Mouse (Mus musculus): ENCODE measurements at regions not wholly inside any gene's neighbourhood (a gene's known extent, or its start where the extent isn't known, plus 50 kb on each side); places are given as distances from the start of the nearest gene placed in this dataset.

GRCm38 (mm10) chr12:113366394-113366793, 122.9 kb upstream of the Adam6b start:
- no peaks in the 10 kb centered on the region for H3K36me3 ChIP-seq (ENCODE audit: insufficient read depth, low read length)
- H3K27me3 ChIP-seq (ENCODE audit: insufficient read depth, low read length), result no peaks in the 10 kb centered on the region
- 67% methylated on average over 1 of the region's 1 CpGs for WGBS
- H3K9ac ChIP-seq (replicated peaks; ENCODE audit: low read length), result no peak overlapping the region
- H3K27ac ChIP-seq, result no peak overlapping the region
- no peaks in the 10 kb centered on the region for H3K4me1 ChIP-seq (ENCODE audit: insufficient read depth, low read length)
- DNase-seq (ENCODE audit: low spot score) (no peak), ATAC-seq (no peak)
- H3K4me2 ChIP-seq (ENCODE audit: low read depth, low read length), result no peak overlapping the region
- H3K4me3 ChIP-seq (ENCODE audit: low read length), result no peak overlapping the region
- TF ChIP-seq CTCF (IDR thresholded peaks at IDR 0.05; ENCODE audit: low read depth), result no peak
- H3K9me3 ChIP-seq (ENCODE audit: low read length), result no peaks in the 10 kb centered on the region; the same call in 1 of the 2 replicates

GRCm38 (mm10) chr12:113401578-113402113, 87.7 kb upstream of the Adam6b start:
- DNase-seq (ENCODE audit: low spot score), result no peak
- H3K4me1 ChIP-seq (ENCODE audit: insufficient read depth, low read length), result no peaks in the 10 kb centered on the region
- no peaks in the 10 kb centered on the region for H3K27me3 ChIP-seq (ENCODE audit: insufficient read depth, low read length)
- no peaks in the 10 kb centered on the region for H3K36me3 ChIP-seq (ENCODE audit: insufficient read depth, low read length)
- H3K9ac ChIP-seq (replicated peaks; ENCODE audit: low read length), result no peak overlapping the region
- H3K27ac ChIP-seq, result no peak overlapping the region
- no peak overlapping the region for H3K4me2 ChIP-seq (ENCODE audit: low read depth, low read length)
- TF ChIP-seq CTCF (IDR thresholded peaks at IDR 0.05; ENCODE audit: low read depth), result no peak
- no peak overlapping the region for H3K4me3 ChIP-seq (ENCODE audit: low read length)
- H3K9me3 ChIP-seq (ENCODE audit: low read length), result peaks cover 4% of the 10 kb centered on the region; the same call in 1 of the 2 replicates
- no peak for ATAC-seq

DNA sequence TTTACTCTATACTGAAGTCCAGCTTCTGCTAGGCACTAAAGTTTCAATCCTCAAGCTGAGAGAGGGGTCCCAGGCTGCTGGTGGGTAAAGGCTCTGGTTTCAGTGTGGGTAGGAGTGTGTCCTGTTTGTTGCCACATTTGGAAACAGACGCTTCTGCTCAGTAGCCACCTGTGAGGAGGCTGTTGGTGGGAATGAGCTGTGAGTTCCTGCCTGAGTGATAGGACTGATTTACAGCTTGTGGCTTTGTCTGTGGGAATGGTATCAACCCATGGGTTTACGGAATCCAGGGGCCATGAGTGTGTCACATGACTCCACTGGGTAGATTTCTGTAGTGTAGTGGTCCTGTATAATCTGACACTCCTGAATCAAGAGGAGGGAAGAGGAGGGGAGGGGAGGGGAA, 86.5 kb upstream of the Adam6b start:
- 75% methylated on average over 2 of the region's 2 CpGs for WGBS
- ATAC-seq, result no peak

GRCm38 (mm10) chr12:113411113-113411512, 78.2 kb upstream of the Adam6b start:
- DNase-seq (ENCODE audit: low spot score) (no peak), ATAC-seq (no peak)
- 86% methylated on average over 5 of the region's 5 CpGs for WGBS
- TF ChIP-seq CTCF (IDR thresholded peaks at IDR 0.05; ENCODE audit: low read depth), result no peak
- no peaks in the 10 kb centered on the region for H3K4me1 ChIP-seq (ENCODE audit: insufficient read depth, low read length)
- no peak overlapping the region for H3K4me3 ChIP-seq (ENCODE audit: low read length)
- H3K9ac ChIP-seq (replicated peaks; ENCODE audit: low read length), result no peak overlapping the region
- H3K27me3 ChIP-seq (ENCODE audit: insufficient read depth, low read length), result no peaks in the 10 kb centered on the region
- H3K9me3 ChIP-seq (ENCODE audit: low read length), result no peaks in the 10 kb centered on the region
- H3K36me3 ChIP-seq (ENCODE audit: insufficient read depth, low read length), result no peaks in the 10 kb centered on the region
- H3K4me2 ChIP-seq (ENCODE audit: low read depth, low read length), result no peak overlapping the region
- no peak overlapping the region for H3K27ac ChIP-seq

More for the DNA sequence above, 86.5 kb upstream of the Adam6b start:
- TF ChIP-seq CTCF (IDR thresholded peaks at IDR 0.05; ENCODE audit: low read depth), result no peak
- no peaks in the 10 kb centered on the region for H3K9me3 ChIP-seq (ENCODE audit: low read length)
- no peak overlapping the region for H3K4me3 ChIP-seq (ENCODE audit: low read length)
- no peak for DNase-seq (ENCODE audit: low spot score)
- H3K36me3 ChIP-seq (ENCODE audit: insufficient read depth, low read length), result no peaks in the 10 kb centered on the region
- no peak overlapping the region for H3K9ac ChIP-seq (replicated peaks; ENCODE audit: low read length)
- H3K27me3 ChIP-seq (ENCODE audit: insufficient read depth, low read length), result no peaks in the 10 kb centered on the region
- H3K4me2 ChIP-seq (ENCODE audit: low read depth, low read length), result no peak overlapping the region
- H3K4me1 ChIP-seq (ENCODE audit: insufficient read depth, low read length), result no peaks in the 10 kb centered on the region
- H3K27ac ChIP-seq, result no peak overlapping the region

DNA sequence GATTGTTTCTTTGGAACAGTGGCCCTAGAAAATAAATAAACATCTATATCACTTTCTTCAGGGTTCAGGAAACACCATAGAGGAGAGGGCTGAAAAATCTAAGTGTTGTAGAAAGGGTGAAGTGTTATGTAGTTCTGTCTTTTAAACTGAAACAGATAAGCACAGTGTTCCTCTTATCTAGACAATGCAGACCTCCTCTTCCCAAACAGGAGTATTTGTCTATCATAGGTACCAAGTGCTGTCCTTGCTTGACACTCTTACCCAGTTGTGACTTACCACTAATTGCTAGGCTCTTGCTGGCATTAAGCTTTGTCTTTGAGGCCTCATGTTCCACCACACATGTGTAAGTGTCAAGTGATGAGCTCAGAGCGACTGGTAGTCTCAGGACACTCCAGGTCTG, 75.3 kb upstream of the Adam6b start:
- Histone ChIP-seq H3K4me1 (ENCODE audit: insufficient read depth, low read length) (no peaks in the 10 kb centered on the region), H3K36me3 (ENCODE audit: insufficient read depth, low read length) (no peaks in the 10 kb centered on the region), H3K9me3 (ENCODE audit: low read length) (no peaks in the 10 kb centered on the region), H3K9ac (replicated peaks; ENCODE audit: low read length) (no peak overlapping the region), H3K27me3 (ENCODE audit: insufficient read depth, low read length) (no peaks in the 10 kb centered on the region), H3K27ac (no peak overlapping the region), H3K4me2 (ENCODE audit: low read depth, low read length) (no peak overlapping the region), H3K4me3 (ENCODE audit: low read length) (no peak overlapping the region)
- 75% methylated on average over 1 of the region's 1 CpGs for WGBS
- DNase-seq (ENCODE audit: low spot score), result no peak
- ATAC-seq, result no peak
- no peak for TF ChIP-seq CTCF (IDR thresholded peaks at IDR 0.05; ENCODE audit: low read depth)

DNA sequence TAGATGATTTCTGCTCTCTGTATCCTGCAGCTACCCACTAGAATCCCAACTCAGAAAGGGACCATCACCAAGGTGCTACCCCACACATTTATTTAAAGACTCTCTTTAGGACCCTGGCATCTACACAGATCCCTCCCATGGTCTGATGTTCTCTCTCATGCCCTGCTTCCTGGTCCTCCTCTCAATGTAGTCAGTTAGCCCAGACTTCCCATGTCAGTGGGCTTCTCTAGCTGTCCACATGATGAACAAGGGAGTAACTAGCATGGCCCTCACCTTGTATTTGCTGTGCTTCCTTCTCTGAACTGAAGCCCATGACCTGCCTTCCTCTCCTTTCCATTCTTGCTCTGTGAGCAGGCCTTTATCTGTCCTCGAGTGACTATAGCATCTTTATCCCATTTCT, 71.8 kb upstream of the Adam6b start:
- Histone ChIP-seq H3K4me3 (ENCODE audit: low read length) (no peak overlapping the region), H3K4me1 (ENCODE audit: insufficient read depth, low read length) (no peaks in the 10 kb centered on the region), H3K27me3 (ENCODE audit: insufficient read depth, low read length) (no peaks in the 10 kb centered on the region), H3K27ac (no peak overlapping the region), H3K9ac (replicated peaks; ENCODE audit: low read length) (no peak overlapping the region), H3K36me3 (ENCODE audit: insufficient read depth, low read length) (no peaks in the 10 kb centered on the region), H3K4me2 (ENCODE audit: low read depth, low read length) (no peak overlapping the region), H3K9me3 (ENCODE audit: low read length) (no peaks in the 10 kb centered on the region)
- no peak for TF ChIP-seq CTCF (IDR thresholded peaks at IDR 0.05; ENCODE audit: low read depth)
- ATAC-seq, result no peak
- DNase-seq (ENCODE audit: low spot score), result no peak
- 58% methylated on average over 1 of the region's 1 CpGs for WGBS

DNA sequence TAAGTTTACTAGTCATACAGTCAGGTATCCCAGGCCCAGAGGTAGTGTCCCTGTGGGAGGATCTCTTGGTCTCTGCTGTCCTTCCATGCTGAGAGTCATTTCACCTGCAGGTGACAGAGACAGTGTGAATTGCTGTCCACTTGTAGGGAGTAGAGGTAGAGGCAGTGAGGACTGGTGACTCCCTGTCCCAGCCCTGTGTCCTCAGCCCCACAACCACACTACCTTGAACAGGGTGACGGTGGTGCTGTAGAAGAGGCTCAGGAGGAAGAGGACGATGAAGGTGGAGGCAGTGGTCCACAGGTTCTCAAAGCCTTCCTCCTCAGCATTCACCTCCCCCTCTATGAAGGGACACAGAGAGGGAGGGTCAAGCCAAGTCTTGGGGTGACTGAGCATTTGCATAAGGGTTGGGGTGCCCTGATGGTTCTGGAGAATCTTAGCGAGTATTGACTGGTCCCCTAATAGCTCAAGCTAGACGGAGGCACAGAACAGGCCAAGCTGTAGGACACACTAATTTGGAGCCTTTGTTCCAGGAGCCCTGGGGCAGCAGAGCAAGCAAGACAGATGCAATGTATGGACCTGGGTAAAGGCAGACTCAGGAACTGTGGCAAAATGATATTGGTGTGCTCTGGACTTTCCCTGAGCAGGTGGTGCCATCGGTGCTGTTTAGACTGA, 70.4 kb upstream of the Adam6b start:
- H3K27me3 ChIP-seq (ENCODE audit: insufficient read depth, low read length), result no peaks in the 10 kb centered on the region
- WGBS, result 91% methylated on average over 5 of the region's 5 CpGs
- H3K27ac ChIP-seq, result no peak overlapping the region
- ATAC-seq (no peak), DNase-seq (ENCODE audit: low spot score) (no peak)
- no peak overlapping the region for H3K4me2 ChIP-seq (ENCODE audit: low read depth, low read length)
- no peaks in the 10 kb centered on the region for H3K36me3 ChIP-seq (ENCODE audit: insufficient read depth, low read length)
- H3K4me1 ChIP-seq (ENCODE audit: insufficient read depth, low read length), result no peaks in the 10 kb centered on the region
- no peaks in the 10 kb centered on the region for H3K9me3 ChIP-seq (ENCODE audit: low read length)
- TF ChIP-seq CTCF (IDR thresholded peaks at IDR 0.05; ENCODE audit: low read depth), result no peak
- no peak overlapping the region for H3K9ac ChIP-seq (replicated peaks; ENCODE audit: low read length)
- no peak overlapping the region for H3K4me3 ChIP-seq (ENCODE audit: low read length)
